Mouse (Mus musculus): ENCODE measurements around the gene Ina.
"Not testable (repeated sequence)": the region's sequence is repeated elsewhere in the genome, so short reads cannot be mapped to it uniquely, and the experiment has no call there.

Gene Ina

GRCm38 (mm10) chr19:47014447-47015381, at the start of gene Ina, which contains the start of gene Nt5c2:
Gene Ina (plus strand): TSS chr19:47014698.
Gene Nt5c2 (minus strand): TSS chr19:47015153.
- in situ Hi-C loops (cut with MboI): no loop called here

GRCm38 (mm10) chr19:46965496-46965895, 49.0 kb upstream of the Ina start:
- in situ Hi-C loops (cut with MboI): no loop called here

DNA sequence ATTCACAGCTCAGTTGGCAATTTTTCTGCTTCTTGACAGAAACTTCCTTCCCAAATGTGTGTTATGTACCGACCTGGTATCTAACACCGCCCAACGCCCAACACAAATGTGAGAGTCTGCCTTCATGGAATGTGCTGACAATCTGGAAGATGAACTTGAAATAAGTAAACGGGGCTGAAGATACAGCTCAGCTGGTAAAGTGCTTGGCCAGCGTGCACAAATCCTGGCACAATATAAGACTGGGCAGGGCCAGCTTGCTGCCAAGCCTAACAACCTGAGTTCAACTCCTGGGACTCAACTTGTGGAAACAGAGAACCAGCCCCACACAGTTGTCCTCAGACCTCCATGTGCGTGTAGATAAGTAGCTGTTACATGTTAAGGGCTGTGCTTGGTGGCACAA, 48.2 kb upstream of the Ina start:
- in situ Hi-C loops (cut with MboI): no loop called here

- in situ Hi-C loops (cut with MboI): no loop called here
Measured at GRCm38 (mm10) chr19:46967861-46968260, 46.6 kb upstream of the Ina start.

DNA sequence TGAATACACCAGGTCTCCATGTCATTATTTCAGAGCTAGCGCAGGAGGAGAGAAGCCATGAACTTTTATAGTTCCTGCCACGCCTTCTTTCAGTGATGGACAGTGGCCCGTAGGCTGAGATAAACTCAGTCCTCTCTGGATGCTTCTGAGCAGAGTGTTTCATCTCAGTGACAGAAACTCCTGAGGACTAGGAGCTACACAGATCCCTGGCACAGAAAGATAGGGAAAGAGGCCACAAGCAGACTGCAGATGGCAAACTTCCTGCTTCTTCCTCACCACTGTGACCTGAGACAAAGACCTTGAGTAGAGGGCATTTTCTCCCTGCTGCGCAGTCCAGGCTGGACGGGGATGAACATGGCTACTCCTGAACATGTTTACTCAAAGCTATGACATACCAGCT, 45.7 kb upstream of the Ina start:
- in situ Hi-C loops (cut with MboI): no loop called here

GRCm38 (mm10) chr19:46969286-46969985, 45.1 kb upstream of the Ina start:
- in situ Hi-C loops (cut with MboI): no loop called here

- in situ Hi-C loops (cut with MboI): no loop called here
Measured at GRCm38 (mm10) chr19:46970121-46970729, 44.3 kb upstream of the Ina start.

- in situ Hi-C loops (cut with MboI): no loop called here
Measured at GRCm38 (mm10) chr19:46971051-46971689, 43.3 kb upstream of the Ina start.

DNA sequence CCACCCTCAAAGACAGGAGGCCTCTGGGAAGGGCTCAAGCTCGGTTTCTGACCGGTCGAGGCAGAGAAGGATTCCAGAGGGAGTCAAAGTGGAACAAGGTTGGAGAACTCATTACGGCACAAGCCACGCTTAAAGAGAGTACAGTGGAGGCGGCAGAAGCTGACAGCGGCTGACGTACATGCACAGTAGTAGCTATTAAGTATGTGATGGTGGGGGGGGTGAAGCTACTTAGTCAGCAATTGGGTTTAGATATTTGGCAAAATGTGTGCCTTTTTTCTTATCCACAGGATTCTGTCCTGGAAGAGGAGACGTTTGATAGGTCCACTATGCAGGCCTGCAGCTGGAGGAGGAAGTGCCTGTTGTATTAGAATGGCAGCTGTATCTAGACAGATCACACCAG, 42.8 kb upstream of the Ina start:
- in situ Hi-C loops (cut with MboI): no loop called here

DNA sequence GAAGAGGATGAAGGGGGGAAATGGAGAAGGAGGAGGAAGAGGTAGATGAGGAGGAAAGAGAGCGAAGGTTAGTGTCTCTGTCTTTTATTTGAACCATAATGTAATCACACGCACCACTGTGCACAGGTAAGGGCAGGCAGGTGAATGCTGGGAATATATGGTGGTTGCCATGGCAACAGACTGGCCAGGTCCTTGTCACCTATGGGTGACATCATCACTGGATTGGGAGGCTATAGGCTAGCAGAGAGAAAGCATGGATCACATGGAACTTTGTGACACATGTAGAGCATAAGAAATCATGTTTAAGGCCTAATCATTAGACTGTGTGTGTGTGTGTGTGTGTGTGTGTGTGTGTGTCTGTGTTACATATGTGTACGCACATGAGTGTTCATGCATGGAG, 42.3 kb upstream of the Ina start:
- in situ Hi-C loops (cut with MboI): no loop called here

DNA sequence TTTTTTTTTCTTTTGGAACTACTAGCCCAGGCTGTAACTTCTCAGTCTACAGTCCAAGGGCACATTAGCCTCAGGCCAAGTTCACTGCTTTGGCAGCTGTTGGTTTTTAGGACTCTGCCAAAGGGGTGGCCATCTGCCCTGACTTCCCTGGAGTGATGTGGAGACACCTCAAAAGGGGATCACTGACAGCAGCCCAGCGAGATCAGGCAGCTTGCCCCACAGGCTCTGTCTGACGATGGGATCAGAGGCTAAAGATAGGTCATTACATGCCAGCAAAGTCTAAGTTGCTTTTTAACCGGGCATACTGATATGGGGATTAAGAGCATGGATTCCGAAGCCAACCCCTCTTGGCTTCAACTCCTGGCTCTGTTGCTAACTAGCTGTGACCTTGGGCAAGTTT, 38.9 kb upstream of the Ina start:
- in situ Hi-C loops (cut with MboI): no loop called here

- in situ Hi-C loops (cut with MboI): no loop called here
Measured at GRCm38 (mm10) chr19:46975997-46976396, 38.5 kb upstream of the Ina start.

DNA sequence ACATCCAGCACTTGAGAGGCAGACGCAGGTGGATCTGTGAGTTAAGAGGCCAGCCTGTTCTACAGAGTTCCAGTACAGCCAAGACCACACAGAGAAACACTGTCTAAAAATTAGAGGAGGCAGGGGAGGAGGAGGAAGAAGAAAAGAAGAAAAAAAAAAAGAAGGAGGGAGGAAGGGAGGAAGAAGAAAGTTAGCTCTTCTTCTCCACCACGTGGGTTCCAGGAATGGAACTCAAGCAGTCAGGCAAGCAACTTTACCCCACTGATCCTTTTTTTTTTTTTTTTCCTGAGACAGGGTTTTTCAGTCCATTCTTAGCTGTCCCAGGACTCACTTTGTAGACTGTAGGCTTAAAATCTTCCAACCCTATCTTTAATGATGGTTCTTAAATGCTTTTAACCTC, 37.8 kb upstream of the Ina start:
- in situ Hi-C loops (cut with MboI): no loop called here

GRCm38 (mm10) chr19:46977460-46977859, 37.0 kb upstream of the Ina start:
- in situ Hi-C loops (cut with MboI): no loop called here

DNA sequence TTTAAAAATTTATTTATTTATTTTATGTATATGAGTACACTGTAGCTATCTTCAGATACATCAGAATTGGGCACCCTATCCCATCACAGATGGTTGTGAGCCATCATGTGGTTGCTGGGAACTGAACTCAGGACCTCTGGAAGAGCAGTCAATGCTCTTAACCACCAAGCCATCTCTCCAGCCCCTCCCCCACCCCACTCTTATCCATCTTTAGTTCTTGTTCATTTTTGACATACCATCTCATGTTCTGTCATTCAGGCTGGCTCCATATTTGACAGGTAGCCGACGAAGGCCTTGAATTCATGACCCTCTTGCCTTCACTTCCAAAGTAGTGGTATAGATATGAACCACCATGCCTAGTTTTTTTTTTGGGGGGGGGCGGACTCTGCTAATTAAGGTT, 36.4 kb upstream of the Ina start:
- in situ Hi-C loops (cut with MboI): not testable (repeated sequence)

DNA sequence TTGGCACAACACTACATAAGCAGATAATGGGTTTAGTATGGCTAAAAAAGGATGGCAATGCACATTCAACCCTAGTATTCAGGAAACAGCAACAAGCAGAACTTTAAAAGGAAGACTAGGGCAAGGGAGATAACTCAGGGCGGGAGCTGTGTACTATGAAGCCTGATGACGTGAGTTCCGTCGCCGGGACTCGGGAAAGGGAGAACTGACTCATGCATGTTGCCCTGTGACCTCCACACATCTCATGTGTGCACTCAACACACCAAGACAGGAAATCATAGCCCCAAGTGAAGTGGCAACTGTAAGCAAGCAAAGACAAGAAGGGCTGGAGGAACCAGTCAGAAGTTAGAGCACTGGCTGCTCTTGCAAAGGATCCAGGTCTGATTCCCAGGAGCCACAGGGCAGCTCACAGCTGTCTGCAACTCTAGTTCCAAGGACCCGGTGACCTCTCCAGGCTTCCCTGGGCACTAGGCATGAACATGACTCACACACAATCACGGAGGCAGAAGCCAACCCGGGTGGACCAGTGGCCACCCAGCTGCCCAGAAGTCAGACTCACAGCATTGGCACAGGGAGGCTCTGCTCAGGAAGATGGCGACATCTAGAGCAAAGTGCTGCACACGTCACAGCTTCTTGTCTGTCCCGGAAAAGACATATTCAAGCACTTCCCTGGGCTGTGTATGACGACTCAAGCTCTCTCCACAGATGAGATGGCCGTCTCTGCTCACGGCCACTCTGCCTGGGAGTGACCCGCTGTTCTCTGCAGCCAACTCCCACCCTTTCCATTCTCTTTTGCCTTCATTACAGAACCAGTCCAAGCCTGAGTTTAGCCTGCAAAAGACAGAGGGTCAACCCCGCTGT, 35.3 kb upstream of the Ina start:
- in situ Hi-C loops (cut with MboI): no loop called here

DNA sequence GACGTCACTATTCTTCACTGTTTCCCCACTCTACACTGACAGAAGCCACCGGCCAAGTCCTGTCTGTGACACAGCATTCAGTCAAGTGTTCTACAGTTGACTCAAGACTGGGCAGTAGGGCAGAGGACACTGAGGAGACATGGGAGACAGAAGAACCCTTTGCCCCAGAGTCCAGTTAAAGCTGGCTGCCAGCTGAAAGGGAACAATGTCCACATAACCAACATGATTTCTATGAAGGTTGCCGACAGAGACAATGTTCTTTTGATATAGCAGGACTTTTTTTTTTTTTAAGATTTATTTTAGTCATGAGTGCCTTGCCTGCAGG, 34.8 kb upstream of the Ina start:
- in situ Hi-C loops (cut with MboI): loop anchor here (10.0 kb wide), 1 partner anchor 215 kb away; the partner anchor contains the start of gene Cnnm2

DNA sequence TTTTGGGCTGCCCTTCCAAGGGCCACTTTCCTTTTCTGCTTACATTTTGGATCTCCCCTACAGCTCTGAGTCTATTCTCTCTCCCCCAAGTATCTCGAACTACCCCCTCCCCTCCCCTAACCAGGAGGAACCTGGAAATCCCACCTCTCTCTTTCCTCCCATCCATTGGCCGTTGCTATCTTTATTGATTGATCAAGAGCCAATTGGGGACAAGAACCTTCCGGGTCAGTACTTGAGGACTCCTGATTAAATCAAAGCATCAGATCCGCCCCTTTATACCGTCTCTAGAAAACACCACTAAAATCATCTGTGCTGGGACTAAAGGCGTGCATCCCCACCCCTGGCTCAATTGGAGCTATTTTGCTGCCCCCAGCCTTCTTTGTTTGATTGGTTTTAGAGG, 33.0 kb upstream of the Ina start:
- in situ Hi-C loops (cut with MboI): loop anchor here (10.0 kb wide), 1 partner anchor 217 kb away; the partner anchor contains the start of gene Cnnm2

DNA sequence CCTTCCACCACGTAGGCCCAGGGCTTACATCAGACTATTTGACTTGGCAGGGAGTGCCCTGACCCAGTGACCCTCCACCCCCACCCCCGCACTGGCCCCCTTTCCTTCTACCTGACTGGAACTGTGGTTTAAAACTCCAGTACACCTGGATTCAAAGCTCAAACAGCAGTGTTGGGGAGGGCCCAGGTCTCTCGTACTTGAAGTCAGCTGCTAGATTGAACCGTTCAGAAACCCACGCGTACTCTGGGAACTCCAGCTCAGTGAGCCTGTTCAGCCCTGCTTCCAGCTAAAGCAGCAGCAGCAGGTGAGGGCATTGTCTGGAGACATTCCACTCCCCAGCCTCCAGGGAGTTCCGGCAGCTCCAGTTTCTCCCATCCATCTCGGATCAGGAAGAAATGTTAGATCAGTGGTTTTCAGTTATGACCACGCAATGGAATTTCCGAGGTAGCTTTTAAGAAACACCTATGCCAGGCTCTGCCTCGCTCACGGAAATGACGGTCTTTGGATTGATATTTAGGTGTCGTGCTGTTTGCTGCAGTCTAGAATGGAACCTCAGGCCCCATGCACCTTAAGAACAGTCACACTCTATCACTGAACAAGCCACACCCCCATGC, 31.0 kb upstream of the Ina start:
- in situ Hi-C loops (cut with MboI): loop anchor here (10.0 kb wide), 1 partner anchor 219 kb away; the partner anchor contains the start of gene Cnnm2

GRCm38 (mm10) chr19:46983966-46984380, 30.5 kb upstream of the Ina start:
- in situ Hi-C loops (cut with MboI): loop anchor here (10.0 kb wide), 1 partner anchor 219 kb away; the partner anchor contains the start of gene Cnnm2
